Mouse (Mus musculus): ENCODE data around the gene Pank1.

The Pank1 gene

DNA sequence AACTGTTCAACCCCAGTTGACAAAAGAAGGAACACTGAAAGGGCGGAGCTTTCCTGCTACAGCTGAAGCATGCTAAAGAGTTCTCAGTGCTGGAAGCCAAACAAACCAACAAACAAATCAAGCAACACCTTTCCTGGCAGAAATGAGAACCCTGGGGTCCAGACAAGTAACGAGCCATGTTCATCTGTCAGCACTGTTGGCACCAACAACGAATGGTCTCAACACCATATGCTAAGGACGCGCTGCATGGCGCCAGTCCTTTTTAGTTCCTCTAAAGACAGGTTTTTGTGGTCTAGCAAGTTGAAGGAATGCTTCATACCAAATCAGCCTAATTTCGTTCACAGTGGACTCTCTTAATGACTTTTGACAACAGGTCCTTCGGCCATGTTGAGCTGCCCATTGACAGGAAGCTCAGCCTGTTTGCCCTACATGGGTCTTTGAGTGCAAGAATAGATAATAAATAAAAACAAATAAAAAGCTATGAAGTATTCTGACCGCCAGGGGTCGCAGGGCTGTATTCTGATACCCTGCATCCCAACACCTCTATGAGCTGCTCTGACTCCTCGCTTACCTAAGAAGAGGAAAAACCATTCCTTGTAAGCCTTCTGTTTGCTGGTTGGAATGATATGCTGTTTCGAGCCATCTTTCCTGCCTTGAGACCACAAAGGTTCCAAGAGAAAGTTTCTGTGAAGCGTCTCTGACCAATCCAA is 53.2 kb downstream of the Pank1 start:
- no peak for DNase-seq (ENCODE audit: low spot score)

DNA sequence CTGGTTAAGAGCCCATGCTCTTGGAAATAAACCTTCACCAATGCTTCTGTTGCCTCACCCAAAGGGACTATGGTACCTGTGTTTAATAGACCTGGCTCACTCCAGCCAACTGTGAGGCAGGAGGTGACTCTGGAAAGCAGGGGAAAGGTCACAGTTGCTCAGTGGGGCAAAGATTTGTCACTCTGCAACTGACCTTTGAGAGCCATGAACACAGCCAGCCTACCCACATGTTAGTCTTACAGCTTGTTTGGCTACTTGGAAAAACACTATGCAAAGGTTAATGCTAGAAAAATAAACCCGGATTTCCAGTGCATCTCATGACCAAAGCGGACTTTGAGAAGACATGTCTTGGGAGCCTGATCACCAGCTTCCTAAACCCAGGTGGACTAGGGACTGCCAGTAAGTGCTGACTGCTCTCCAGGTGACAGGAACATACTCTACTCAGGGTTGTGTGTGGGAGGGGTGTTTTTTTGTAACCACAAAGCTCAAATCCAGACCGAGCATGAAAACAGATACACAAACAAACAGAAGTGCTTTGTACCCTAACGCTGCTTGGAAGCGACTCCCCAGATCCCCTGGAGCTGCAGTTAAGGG is 59.6 kb downstream of the Pank1 start:
- DNase-seq (ENCODE audit: low spot score): no peak

DNA sequence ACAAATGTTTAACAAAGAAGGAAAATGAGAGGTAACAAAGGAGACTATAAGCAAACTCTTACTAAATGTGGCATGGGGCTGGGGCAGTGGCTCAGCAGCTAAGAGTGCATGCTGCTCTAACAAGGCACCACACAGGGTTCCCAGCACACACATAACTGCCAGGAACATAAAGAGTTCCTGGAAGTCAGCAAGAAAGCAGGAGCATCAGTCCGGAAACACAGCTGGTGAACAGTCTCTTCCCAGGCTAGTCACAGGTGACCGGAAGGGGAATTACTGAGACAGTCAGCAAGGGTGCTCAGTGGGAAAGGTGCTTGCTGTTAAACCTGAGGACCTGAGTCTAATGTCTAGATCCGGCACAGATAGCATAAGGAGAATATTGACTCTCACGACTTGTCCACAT is 63.9 kb downstream of the Pank1 start:
- DNase-seq (ENCODE audit: low spot score): no peak

DNA sequence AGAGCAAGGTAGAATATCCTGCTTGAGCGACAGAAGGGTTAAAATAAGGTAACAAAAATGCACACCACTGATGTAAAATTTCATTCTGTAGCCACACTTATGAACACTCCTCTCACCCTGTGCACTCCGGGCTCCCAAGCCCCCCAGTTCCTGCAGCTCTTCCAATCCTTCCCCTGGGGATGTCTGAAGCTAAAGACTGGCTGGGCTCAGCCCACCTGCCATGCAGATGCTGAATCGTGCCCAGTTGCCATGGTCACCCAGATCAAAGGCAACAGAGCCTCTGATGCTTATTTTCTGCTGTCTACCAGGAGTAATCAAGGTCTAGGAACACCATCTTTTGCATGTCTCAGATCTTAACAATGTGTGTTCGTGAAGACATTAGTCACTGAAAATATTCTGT is 64.6 kb downstream of the Pank1 start:
- no peak for DNase-seq (ENCODE audit: low spot score)

DNA sequence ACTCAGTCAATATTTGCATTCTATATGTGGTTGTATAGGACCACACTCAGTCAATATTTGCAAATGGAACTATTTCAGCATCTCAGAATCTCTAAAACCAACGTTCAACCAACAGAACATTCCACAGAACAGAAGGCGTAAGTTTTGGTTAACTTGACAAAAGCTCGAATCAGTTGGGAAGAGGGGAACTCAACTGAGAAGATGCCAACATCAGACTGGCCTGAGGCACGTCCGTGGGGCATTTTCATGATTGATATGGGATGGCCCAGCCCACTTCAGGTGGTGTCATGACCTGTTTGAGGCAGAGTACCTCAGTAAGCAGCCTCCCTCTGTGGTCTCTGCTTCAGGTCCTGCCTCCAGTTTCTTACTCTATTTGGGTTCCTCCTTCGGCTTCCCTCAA is 65.3 kb downstream of the Pank1 start:
- DNase-seq (ENCODE audit: low spot score): no peak

DNA sequence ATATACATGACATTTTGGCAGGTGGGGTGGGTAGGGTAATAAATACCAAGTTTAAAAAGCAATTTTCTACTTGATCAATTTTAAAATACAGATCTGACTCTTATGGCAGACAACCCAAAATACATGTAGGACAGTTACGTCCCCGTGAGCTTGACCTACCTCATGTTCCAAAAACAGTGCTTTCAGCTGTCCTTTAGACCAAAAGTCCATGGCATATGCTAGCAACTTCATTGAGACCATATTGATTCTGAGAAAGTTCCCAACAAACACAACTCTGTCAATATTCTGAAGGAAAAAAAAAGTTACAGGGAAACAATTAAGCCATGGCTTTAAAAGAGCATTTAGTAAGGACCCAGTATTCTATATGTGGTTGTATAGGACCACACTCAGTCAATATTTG is 65.7 kb downstream of the Pank1 start:
- no peak for DNase-seq (ENCODE audit: low spot score)

DNA sequence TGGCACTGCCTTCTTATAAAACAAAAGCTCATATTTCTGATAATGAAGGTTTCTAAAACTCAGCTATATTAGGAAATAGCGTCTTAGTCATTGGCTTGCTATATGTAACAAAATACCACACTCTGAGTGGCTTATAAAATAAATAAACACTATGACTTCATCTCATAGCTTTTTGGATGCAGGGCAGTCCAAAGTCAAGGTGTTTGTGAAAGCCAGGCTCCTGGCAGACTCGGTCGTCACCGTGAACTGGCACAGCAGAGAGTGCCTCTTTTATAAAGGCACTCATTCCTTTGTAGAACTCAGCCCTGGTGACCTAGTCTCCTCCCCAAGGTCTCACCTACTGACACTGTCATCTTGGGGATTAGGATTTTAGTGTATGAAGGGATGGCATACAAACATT is 66.5 kb downstream of the Pank1 start:
- DNase-seq (ENCODE audit: low spot score): no peak

DNA sequence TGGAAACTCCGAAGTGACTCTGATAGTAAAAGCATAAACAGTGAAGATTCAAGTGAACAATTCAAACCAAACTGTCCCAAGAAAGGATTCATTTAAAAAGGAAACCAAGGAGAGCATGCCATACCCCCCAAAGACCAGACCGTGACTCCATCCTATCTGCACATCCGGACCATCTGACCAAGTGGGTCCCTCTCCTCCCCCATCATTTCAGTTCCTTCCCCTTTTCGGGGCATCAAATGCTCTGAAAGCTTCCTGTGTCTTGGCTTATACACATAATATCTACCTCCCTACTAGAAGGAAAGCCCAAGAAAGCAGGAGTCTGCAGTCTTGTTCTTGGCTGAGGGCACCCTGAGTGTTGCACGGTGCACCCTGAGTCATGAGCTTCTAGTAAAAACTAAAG is 72.1 kb downstream of the Pank1 start:
- DNase-seq (ENCODE audit: low spot score): no peak

DNA sequence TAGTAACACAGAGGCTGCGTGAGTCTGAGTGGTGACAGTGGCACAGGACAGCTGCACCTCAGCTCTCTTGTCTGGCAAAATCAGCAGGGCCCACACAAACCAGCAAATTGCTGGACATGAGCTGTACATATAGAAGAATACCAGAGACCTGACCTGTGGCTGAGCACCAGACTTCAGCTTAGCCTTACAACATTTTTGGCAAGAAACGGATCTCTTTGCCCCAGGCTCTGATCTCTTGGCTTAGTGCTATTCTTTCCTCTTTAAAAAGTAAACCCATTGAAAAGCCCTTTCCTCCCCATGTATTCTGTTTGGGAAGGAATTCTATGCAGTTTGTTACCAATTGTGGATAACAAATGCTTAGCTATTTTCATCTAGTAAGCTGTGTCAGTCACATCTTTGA is 74.2 kb downstream of the Pank1 start:
- DNase-seq (ENCODE audit: low spot score): no peak

DNA sequence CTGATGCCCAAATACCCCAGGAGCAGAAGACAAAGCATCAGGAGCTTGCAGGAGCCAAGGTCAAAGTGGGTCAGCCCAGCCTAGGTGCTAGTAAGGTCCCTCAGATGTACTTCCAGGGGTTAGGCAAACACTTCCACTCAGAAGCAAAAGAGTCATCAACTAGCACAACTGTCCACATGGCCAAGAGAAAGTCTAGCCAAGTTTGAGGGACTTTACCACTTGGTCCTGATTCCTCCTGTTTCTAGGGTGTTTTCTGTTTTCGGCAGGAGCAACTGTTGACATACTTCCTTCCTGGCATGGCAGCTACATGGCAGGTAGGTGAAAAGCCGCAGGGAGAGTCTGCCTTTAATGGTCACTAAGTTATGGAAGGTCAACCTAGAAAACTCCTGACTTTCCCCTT is 74.7 kb downstream of the Pank1 start:
- DNase-seq (ENCODE audit: low spot score): no peak

DNA sequence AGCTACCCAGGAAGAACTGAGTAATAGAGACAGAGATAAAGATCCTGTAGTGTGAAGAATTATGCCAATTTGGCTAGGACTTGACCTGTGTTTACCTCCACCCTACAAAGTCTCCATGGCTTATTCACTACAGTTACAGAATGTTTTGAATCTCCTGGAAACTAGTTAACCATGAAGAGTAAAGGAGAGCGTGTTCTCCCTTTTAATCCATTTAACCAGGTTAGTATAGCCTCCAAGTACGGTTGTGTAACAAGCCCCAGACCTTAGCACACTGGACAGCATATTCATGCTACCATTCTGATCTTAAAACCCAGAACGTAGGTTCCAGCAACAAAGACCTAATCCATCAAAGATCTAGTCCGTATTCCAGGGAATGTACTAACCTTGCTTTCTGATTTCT is 75.9 kb downstream of the Pank1 start:
- DNase-seq (ENCODE audit: low spot score): no peak

DNA sequence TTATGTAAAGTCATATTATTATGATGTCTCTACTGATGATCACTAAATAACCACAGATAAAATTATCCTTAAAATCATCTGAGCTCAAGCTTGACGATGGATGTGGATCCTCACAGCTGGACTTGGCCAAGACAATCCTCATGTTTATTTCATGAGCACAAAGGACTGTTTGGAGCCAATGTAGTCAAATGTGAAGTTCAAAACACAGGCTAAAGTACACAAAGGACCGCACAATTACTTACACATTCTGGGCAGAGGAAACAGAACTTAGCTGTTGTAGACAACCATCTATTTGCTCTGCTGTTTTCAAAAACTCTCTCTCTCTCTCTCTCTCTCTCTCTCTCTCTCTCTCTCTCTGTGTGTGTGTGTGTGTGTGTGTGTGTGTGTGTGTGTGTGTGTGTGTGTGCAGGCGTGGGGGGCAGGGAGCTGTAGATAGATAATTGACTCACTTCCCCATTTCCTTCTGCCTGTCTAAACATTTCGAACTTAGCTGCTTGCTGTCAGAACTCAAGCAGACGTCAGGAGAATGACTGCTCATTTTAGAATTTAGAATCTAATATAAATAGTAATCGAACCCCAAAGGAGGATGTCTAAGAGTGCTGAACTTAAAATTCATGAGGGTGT is 79.5 kb downstream of the Pank1 start:
- DNase-seq (ENCODE audit: low spot score): no peak

DNA sequence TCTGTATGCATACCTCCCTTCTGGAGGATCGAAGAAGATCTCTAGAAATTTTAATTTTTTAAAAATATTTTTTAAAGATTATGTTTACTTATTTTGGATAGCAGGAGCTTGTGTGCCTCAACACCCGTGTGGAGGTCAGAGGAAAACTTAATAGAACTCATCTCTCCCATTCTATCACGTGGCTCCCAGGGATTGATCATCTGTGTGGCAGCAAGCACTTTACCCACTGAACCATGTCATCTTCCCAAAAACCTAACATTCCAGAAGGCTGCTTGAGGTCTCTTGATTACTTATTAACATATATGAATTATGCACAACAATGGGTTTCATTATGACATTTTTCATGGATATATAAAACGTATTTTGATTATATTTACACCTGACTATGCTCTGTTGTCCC is 82.9 kb downstream of the Pank1 start:
- no peak for DNase-seq (ENCODE audit: low spot score)

DNA sequence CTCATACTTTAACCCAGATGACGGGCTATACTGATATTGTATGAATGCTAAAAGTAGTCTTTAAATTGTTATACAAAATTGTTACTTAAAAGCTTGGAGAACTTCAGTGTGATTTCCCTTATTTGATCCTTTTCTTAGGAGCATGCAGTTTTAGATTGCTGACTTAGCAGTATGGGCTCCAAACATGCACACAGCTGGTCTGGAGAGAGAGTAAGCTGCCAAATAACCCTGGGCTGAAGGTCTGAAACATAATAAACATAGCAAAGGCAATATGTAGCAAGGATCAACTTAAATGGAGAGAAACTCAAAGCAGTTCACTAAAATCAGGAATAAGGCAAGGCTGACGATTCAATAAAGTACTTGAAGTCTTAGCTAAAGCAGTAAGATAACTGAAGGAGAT is 96.8 kb downstream of the Pank1 start:
- DNase-seq (ENCODE audit: low spot score): no peak

DNA sequence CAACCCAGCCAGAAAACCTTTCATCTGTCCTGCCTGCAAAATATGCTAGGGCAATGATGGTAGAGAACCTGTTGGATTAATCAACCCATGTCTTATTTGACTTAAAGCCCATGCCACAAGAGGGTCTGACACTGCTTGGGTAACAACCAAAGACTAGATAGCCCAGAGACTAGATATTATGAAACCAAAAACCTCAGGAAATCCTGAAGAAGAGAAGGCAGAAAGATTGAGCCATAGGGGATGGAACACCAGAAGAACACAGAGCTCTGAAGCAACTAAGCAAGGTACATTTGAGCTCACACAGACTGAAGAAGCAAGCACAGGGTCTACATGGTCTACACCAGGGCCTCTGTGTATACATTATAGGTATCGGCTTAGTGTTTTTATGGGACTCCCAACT is 100.3 kb downstream of the Pank1 start:
- no peak for DNase-seq (ENCODE audit: low spot score)

DNA sequence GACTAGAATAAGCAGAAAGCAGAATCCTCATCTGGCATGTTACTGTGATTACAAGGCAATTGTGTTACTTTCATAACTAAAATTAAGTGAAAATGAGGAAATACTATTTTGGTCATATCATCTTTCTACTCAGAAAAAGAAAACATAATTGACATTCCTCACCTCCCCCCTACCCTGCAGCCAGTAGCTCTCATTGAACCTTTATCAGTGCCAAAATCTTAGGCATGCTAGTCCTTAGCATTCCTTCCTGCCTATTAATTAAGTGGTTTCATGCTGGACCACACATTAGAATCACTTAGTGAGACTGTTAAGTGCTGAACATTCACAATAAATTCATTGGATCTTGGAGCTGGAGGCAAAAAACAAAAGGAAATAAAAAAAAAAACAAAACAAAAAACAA is 101.2 kb downstream of the Pank1 start:
- no peak for DNase-seq (ENCODE audit: low spot score)

DNA sequence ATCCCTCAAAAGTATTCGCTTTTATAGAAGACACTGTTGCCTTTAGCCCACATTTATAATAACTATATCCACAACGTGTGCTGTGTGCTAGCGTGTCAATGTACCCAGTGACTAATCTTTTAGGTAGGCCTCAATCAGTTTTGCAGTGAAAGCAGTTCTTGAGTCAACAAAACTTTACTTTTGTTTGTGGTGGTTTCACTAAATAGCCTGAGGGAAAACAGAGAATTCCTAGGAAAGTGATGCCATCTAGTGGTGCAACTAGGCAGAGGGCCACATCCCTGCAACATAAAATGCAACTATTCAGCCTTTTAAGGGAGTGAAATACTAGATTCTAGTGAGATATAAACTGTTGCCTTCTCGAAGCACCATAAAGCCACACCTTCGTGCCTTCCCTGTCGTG is 106.5 kb downstream of the Pank1 start:
- peak; percentile 24 for DNase-seq (ENCODE audit: low spot score)

DNA sequence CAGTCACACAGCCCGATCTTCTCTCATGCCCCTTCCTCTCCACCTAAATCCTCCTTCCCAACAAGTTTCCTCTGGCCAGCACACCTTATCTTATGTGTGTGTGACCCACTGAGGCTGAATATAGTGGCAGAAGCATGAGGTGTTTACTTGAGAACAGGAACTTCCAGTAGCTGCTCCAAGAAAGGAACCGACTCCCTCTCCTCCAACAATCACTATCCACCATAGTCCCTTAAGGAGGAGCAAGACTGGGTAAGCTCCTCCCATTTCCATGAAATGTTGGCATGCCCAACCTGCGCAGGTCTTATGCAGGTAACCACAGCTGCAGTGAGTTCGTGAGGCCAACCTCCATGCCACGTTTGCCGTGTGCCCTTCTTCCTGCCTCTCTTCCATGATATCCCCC is 108.5 kb downstream of the Pank1 start:
- no peak for DNase-seq (ENCODE audit: low spot score)

DNA sequence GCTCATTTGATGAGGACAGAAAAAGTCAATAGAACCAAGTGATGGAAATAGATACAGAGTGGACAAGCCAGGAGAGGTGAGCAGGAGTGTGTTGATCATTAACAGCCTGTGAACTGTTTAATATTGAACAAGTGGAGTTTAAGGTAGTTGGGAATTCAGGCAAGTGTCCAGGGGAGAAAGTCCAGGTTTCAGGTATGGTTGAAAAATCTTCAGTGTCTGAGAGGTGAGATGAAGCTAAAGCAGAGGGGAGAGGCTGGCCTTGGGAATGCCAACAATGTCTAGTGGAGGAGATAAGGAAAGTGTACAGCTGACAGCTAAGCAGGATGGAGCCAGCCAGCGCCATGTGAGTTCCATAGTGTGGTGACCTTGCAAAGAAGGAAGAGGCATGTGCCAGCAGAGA is 120.5 kb downstream of the Pank1 start:
- no peak for DNase-seq (ENCODE audit: low spot score)
